Mouse (Mus musculus) mature B cell (primary cell): ENCODE measurements around the gene Tmc2.

ENCODE experiments used
- in situ Hi-C: fragments of 300-500 bp; cut with MboI; formaldehyde crosslinking; loops from 2 replicates; pipeline ENCODE4 v1.14.3; 2019

Tmc2 gene

DNA sequence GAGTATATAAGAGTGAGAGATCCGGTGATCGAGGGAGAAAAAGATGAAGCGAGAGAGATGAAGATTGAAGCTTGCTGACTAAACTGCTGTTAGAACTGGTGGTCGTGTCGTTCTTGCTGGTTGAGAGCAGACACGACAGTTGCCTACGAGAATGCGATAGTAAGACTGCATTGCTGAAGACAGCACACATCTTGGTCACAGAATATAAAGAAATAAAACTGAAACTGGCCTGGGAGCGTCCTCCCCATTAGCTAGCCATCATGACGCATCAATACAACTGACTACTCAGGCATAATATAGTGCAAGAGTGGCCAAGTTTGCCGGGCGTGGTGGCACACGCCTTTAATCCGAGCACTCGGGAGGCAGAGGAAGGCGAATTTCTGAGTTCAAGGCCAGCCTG lies at the start of gene Tmc2:
TSS of gene Tmc2 (plus strand) at position 301 of the 400 bp plus-strand sequence.
- in situ Hi-C loops, result no loop called here

DNA sequence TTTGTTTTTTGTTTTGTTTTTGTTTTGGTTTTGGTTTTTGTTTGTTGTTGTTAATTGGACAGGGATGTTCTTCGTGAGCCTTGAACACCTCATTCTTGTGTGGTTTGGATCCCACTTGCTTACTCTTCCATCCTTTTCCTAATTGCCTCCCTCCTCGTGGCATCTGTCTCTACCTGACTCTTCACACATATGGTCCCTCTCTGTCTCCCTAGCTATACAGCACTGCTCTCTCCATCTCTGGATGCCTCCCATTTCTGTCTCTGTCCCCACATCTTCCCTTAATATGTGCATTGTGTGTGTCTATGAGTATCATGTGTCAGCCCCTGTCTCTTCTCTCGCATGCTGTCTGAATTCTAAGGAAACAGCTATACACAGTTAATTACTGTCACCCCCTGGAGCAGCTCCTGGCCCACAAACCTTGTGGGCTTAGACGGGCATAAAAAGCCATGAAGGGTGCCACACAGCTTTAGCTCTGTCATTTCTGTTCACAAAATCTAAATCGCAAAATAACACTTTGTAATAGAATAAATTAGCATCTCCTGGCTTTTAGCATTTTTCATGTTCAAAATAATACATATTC lies 48.8 kb upstream of the Tmc2 start:
- in situ Hi-C loops, result no loop called here

DNA sequence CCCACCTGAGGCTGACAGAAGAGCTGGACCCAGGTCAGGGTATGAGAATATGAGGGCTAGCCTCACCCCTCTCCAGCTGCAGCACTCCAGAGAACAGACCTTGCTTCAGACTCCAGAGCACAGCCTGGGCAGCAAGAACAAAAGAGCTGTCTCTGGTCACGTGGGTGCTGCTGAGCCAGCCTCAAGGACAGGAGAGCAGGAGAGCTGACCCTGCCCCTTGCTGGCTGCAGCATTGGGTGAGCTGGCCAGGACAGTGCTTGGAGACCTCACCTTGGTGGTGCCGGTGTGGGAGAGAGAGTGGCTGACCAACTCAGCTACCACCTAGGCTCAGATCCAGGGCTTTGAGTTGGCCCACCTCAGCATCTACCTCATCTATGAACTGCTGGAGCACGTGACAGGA lies 39.8 kb upstream of the Tmc2 start:
- in situ Hi-C loops, result no loop called here

DNA sequence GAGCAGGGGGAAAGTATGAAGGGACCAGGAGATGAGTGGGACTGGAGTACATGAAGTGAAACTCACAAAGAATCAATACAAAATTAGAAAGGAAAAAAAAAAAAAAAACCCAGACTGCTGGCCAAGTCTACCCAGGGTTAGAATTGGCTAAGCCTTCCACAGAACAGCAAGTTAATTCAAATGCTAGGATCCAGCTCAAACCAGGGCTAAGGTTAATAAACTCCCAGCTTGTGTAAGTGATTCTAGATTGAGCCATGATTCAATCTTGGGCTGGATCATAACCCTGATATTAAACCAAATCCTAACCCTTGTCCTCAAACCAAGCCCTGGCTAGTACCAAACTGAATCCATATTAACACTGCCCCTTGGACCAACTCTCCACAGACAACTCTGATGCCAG lies 39.1 kb upstream of the Tmc2 start:
- in situ Hi-C loops, result no loop called here

DNA sequence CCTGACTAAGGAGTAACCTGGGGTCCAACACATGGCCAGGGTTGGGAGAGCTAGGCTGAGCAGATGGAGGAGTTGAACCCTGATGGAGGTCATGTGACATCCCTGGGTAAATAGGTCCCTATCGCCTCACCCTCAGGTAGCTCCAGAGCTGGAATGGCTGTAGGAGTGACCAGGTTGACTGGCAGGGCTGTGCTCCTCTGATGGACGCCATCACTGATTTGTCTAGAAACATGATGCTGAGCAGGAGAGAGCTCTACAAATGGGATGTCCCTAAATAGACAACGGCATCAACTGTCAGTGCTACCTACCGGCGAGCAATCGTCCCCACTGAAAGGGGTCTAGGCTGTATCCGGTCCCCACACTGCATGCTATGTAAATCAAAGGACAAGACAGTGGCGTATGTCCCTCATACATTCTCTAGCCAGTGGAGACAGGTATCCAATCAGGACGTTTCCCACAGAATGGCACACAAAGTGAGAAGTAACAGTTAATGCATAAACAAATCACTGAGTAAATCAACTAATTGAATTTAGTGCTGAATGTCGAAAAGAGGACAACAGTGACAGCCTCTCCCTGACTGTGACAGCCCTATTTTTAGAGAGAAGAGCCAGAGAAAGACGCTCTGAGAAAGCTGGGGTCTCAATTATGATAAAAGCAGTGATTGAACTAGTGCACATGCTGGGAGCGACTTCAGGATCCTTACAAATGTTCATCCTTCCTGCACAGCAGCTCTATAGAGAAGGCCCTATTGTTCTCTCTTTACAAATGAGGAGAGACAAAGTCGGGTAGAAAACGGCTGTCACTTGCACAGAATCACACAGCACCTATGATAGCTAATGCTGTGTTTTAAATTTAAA lies 37.5 kb upstream of the Tmc2 start:
- in situ Hi-C loops, result no loop called here

DNA sequence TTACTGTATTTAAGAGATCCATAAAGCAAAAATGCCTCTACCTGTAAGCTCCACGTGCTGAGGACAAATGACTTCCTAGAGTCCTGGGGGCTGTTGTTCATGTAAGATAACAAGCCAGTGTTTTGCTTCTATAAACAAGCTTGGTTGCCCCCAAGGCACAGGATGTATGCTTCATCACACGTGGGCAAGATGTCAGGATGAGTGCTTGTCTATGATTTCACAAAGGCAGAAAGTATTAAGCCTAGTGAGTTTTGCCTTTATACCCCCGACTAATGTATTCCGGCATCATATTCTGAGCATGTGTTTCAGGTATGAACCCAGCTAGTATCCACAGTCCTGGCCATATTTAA lies 36.9 kb upstream of the Tmc2 start:
- in situ Hi-C loops, result no loop called here

DNA sequence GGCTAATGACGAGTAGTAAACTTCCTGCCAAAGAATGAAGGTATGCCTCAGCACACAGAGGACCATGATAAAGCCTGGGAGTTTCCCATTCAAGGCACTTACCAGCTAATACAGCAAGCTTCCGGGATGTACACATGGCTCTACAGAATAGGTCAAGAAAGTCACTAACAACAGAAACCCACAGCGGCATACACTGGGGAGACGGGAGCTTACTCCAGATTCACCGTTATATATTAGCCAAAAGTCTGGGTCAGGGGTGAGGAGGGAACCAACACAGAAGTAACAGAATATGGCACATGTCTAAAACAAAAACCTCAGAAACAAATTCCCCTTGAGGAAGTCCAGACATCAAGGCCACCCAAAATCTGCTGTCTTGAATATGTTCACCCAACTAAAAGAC lies 32.3 kb upstream of the Tmc2 start:
- in situ Hi-C loops, result no loop called here

DNA sequence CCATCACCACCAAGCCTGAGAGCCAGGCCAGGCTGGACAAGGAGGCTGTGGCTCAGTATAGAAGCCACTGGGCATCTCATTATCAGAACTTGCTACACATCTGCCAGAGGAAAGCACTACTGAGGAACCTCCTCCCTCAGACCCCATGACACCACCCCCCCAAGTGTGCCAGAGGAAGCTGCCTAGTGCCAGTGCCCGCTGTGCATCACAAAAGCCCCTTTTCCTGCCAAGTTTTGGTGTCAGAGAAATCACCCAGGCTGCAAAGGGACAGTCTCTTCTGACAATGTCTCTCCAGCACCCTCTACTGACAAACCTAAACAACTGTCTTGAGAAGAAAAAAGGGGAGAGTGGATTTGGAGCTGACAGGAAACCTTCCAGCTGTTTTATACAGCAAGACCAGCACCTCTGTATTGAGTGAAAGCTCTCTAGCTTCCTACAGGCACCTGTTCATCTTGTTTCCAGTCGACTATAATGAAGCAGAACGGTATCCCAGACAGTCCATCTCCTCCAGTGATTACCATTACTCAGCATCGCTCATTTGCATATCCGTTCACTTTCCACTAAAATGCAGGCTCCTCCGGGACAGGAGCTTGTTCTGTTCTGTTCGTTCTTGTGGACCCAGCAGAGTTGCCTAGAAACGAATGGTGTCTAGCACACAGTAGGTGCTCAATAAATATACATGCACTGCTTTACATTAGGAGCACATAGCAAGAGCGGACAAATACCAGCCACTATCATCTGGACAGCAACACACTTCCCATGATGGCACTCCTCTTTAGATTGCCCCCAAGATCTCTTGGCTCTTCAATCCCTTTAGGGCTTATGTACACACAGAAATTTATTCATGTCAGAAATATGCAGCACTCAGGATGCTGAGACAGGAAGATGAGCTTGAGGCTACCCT lies 28.4 kb upstream of the Tmc2 start:
- in situ Hi-C loops, result no loop called here

DNA sequence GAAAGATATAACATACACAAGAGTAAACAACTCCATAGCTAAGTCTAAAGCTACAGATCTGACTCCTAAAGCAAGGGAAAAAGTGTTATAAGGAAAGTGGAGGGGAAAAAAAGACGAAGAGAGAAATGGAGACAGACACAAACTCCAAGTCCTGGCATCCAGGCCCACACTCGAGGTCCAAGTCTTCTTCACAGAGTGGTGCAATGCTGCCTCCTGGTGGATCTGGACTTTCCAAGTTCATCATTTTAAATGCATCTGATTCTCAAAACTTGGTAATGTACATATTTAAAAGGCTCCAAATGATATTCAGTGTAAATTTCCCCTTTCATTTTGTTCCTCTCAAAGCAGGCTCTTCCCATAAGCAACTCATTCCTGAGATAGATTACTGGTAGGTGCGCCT lies 27.1 kb upstream of the Tmc2 start:
- in situ Hi-C loops, result no loop called here

DNA sequence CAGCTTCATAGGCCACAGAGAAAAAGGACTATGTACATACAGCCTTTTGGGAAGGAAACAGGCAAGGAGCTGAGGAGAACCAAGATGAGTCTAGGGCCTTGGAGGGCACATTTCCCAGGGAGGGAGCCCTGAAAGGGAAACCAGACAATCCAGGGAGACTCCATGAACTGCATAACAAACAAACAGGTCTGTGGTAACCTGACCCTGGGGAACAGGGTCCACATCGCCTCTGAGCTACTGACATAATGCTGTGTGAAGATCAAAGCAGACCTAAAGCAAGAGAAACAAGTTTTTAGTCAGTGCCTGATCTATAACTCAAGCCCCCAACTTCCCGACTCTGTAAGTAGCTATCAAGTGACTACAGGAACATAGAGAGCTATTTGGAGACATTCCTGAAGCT lies 23.3 kb upstream of the Tmc2 start:
- in situ Hi-C loops, result no loop called here

DNA sequence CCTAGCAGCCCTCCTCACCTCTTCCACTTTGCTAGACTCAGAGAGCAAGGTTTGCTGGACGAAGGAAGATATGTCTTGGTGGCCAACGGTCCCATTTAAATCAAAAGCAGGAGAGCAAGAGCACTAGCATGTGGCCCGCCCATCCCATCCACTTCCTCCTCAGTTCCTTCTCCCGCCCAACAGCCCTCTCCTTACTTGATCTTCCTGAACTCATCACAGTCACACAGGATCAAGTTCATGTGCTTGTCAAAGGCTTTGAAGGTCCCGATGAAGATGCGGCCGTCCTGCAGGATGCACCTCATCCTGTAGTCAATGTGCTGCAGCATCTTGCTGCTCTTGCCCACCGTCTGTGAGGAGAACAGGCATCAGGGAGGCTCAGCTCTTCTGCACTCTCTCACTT lies 18.2 kb upstream of the Tmc2 start:
- in situ Hi-C loops, result no loop called here

DNA sequence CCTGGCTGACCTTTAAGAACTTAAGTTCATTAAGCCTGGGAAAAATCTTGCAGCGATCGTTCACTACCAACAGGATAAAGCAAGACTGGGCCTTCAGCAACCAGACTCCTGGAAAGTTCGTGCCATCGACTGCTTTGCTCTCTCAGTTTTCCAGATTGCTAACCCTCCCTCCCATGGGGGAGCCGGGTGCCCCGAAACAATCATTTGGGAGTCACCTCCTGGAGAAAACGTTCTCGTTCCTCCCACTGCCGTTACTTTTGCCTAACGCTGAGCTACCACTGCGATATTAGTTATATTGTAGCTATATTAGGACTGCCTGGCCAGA lies 16.7 kb upstream of the Tmc2 start:
- in situ Hi-C loops, result no loop called here

DNA sequence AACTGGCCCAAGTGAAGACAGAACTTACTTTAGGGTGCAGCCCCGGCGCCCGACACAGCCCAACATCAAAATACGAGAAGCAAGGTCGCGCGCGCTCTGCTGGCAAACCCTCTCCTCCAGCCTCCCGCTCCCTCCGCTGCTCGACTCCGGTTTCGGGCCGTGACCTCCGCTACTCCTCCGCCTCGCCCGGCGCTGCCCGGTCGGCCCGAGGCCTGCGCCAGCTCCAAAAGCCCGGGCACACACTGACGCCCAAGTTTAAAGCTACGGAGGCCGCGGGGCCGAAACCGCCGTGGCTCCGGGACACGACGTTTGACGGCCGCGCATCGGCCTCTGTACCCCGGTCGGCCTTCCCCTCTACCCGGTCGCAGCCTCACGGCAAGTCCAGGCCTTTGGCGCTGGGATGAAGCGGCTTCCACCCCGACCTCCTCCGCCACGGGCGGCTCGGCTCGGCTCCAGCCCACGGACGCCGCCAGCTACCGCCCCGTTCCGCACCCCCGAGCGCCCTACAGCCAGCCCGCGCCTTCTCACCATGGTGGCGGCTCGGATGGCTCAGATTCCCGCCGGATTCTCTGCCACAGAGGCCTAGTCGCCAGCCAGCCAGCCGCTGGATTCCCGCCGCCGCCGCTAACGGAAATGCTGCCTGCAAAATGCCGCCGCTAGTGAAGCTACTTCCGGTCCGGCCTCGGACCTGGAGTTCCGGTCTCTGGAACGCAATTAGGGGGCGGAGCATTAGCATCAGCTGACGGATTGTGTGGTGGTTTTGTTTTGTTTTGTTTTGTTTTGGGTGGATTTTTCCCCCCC lies 16.1 kb upstream of the Tmc2 start, which contains the start of gene Snrpb:
TSS of gene Snrpb (minus strand) at position 698 of the 801 bp plus-strand sequence.
- in situ Hi-C loops, result no loop called here

DNA sequence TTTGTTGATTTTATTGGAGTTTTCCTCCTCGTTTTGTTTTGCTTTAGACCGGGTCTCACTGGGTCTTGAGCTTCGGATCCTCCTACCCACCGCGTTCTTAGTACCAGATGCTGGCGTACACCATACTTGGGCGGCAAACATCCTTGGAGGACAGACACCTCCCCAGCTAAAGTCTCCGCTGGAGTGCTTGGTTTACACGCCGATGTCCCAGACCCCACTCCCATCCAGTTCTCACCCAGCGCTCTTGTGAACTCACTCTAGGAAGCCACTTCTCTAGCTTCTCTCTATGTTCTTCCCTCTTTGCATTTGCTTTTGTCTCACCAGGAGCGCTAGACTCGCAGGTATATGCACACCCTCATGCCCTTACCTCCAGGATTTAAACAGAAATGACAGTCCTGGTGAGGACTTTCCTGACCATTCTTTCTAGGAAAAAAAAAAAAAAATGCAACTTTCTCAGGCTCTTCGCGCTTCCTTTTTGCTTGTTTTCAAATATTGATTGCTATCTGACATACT lies 15.4 kb upstream of the Tmc2 start:
- in situ Hi-C loops, result no loop called here

DNA sequence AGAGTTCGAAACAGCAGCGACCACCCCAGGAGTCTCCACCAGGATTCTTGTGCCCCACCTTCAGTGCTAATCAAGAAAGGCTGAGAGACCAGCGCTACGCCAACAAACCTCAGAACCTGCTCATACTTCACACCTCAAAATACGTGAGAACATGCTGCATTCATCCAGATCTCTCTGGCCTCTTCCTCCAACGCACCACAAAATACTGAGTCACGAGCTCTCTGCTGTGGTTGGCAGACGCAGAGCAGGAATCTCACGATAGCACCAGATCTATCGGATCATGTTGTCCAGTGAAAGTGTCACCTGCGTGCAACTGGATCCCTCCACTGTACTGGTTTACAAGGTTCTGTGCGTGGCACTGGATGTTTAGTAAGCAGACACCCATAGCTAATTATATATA lies 6.6 kb upstream of the Tmc2 start:
- in situ Hi-C loops, result no loop called here

DNA sequence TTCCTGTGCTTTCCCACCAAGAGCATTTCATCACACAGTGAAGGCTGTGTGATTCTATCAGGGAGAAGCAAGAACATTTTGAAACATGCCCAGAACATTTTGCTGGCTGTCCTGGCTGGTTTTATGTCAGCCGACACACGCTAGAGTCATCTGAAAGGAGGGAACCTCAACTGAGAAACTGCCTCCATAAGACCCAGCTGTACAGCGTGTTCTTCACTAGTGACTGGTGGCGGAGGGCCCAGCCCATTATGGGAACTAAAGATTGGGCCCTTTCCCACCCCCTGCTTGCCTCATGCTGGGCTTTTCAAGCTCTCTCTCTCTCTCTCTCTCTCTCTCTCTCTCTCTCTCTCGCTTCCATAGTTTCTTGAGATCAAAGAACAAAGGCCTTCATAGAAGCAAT lies 6.0 kb downstream of the Tmc2 start:
- in situ Hi-C loops, result no loop called here

DNA sequence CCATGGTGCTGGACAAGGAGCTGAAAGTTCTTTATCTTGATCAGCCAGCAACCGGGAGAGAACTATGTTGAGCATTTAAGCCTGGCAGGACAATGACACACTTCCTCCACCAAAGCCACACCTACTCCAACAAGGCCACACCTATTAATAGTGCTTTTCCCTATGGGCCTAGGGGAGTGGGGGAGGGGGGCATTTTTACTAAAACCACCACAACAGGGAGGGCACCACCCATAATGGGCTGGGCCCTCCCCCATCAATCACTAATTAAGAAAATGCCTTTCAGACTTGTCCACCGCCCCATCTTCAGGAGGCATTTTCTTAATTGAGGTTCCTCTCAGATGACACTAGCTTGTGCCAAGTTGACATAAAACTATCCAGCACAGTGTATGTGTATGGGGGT lies 12.4 kb downstream of the Tmc2 start:
- in situ Hi-C loops, result no loop called here

DNA sequence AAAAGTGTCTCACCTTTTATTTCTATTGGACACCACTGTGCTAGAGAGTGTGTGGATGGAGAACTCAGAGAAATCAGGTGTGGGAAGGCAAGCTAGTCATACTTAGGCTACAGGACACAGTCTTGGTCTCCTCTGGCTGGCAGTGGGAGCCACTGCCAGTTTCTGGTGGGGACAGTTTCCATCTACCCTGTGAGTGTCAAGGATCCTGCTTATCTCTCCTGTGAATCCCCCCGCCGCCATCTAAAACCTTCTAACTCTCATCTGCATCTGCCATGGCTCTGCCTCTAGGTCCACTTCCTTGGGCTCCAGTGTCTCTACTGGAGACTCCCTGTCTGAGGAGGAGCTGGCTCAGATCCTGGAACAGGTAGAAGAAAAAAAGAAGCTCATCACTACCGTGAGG lies 13.0 kb downstream of the Tmc2 start:
- in situ Hi-C loops, result no loop called here

DNA sequence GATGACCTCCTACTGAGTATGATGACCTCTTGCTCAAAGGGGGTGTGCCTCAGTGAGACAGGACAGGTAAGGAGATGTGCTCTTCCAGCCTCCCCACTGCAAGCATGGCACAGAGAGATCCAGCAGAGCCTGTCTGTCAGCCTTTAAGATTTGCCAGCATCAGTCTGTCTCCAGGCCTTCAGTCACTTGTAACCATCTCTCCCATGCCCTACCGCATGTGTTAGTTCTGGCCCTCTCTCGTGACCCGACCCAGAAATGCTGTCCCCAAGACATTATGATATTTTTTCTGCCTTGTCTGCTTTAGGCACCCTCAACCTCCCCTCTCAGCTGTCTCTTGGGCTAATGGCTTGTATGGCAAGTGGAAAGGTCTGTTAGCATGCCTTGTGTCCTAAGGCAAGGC lies 14.6 kb downstream of the Tmc2 start:
- in situ Hi-C loops, result no loop called here

DNA sequence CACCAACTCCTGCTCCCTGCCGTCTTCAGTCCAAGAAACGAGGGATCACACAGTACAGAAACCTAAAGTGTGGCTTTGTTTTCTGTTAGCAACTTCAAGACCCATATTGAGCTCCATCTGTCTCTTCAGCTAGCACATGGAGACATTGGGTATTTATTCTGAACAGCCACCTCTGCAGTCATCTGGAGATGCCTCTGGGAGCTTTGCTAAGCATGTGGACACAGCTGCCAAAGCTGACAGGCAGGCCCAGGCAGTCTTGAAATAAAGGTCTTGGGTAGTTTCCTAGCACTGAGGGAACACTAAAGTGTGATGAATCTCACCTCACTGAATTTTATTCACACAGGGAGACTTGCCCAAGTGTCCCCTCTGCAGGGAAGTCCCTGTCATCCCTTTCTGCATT lies 16.6 kb downstream of the Tmc2 start:
- in situ Hi-C loops, result no loop called here

DNA sequence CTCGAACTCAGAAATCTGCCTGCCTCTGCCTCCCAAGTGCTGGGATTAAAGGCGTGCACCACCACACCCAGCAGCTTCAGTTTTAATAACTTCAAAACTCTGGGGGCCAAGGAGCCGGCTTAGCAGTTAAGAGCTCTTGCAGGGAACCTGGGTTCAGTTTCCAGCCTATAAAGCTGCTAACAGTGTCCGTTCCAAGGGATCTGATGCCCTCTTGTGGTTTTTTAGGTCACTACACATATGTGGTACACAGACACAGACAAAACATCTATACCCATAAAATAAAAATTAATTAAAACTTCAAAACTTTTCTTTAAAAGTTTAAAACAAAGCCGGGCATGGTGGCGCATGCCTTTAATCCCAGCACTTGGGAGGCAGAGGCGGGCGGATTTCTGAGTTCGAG lies 51.9 kb downstream of the Tmc2 start:
- in situ Hi-C loops, result no loop called here

DNA sequence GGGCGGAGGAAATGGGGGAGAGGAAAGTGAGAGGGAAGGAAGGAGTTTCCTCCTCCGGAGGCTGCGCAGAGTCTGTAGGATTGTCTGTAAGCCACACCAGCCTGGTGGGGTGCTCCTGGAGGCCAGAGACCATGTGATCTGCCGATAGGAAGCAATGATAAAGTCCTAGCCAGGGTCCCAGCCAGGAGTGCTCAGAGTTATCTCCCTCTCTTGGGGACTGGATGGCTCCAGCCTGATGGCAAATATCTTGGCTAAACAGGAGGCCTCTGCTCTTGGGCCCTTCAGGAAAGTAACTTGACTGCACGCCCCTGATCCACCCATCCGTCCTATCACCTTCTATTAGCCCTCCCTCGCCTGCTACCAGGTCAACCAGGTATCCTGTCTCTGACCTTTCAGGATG lies 53.2 kb downstream of the Tmc2 start:
- in situ Hi-C loops, result no loop called here
